Mouse (Mus musculus) embryo, embryonic 9.5 days (tissue): ENCODE data around the gene Adamts9.

ENCODE experiments used
- DNase-seq: peaks from one replicate; pipeline ENCODE4 v3.0.0-alpha.2; 2017; ENCODE audit errors: extremely low spot score

The Adamts9 gene

DNA sequence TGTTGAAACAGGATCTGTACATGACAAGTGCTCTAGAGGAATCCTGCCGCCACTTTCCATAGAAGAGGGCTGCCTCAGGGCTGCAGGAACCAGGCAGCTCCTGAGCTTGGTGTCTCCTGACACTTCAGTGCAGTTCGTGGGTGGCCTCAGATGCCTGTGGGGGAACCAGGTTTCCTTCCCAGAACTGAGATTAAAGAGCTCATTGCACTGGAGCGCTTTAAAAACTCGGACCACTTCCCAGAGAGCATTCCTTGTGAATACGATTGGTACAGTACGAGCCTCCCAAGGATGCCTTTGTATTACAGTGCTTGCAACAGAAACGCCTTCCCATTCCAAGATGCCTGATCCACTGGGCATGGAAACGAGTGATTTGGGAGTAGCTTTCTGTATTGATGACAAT lies 18.8 kb downstream of the Adamts9 start:
- no peak for DNase-seq

DNA sequence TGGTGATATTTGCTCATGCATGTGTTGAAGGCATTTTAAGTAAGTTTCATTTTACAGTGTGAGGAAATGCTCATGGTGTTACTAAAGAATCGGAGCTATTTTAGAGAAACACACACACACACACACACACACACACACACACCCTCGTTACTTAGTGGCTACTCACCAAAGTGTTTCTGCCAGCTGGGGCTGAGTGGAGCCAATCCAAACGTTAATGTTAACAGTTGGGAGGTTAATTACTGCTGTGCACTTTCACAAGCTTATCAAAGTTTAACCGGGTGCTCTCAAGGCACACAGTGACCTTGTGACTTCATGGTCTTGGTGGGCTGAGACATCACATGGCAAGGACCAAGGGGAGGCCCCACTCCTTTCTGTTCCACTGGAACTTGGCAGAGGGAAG lies 21.4 kb downstream of the Adamts9 start:
- no peak for DNase-seq

GRCm38 (mm10) chr6:92920938-92921689 lies 22.2 kb downstream of the Adamts9 start:
- no peak for DNase-seq

DNA sequence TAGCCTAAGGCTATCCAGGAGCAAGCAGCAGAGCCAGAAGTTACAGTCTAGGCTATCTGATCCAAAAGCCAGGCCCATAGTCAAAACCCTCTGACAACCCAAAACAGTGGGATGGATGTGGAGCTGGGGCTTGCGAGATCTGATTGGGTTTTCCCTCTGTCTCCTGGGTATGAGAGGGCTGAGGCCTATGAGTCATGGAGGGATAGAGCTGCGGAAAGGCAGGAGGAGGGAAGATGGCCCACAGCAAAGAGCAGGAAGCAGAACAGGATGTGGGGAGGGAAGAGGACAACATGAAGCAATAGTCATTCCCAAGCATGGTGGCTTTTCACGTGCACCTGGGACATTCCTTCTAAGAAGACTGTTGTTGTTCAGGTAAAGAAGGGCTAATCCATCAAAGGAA lies 32.7 kb downstream of the Adamts9 start:
- DNase-seq: no peak

DNA sequence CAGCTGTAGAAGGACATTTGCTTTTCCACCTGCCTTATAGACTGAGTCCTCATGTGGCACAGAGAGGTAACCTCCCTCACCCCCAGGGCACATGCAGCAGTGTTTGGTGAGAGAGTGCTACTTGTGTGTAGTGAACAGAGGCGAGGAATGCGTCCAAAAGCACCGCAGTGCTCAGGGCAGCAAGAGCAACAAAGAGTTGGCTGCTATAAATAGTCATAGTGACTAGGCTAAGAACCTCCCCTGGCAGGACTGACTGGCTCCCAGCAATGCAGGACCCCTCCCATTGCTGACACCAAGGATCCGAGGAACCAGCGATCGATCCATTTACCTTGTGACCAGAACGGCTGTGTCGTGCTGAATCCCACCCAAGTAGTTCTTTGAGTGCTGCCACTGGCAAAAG lies 33.9 kb downstream of the Adamts9 start:
- peak; percentile 18 for DNase-seq

- DNase-seq: peak; percentile 54
These were observed 37.4 kb downstream of the Adamts9 start for GRCm38 (mm10) chr6:92905922-92906321.

- no peak for DNase-seq
These were observed 38.8 kb downstream of the Adamts9 start for GRCm38 (mm10) chr6:92904491-92904890.

GRCm38 (mm10) chr6:92904037-92904436 lies 39.3 kb downstream of the Adamts9 start:
- DNase-seq: no peak

GRCm38 (mm10) chr6:92891535-92891934 lies 51.8 kb downstream of the Adamts9 start:
- no peak for DNase-seq

DNA sequence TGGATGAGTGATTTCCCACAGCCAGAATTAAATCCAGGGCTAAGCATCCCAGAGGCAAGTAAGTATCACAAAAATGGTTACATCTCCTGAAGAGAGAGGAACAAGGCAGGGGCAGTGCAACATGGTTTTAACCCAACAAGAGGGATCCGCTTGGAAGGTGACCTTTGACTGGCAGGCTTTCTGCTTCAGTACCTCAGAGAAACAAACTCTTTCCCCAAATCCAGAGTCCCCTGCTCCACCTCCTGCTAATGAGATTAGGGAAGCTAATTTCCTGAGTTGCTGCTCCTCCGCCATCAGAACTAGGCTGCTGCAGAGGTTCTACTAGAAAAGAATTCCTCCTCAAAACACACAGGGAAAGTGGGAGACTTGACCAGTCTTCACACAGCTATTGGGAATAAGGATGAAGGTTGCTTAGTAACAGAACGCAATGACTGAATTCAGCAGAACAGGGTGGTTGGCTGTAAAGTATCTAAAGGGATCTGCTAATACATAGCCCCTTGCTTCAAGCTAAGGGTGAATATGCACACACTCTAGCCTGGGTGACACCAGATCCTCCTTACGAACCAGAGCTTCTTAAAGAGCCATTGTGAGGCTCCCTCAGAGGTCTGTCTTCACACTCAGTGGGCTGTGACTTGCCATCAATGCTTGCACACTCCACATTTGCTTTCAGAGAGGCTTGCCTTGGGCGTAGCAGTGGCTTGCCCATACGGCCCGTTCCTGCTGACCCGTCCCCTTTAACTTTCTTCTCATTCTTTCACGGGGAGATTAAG lies 60.0 kb downstream of the Adamts9 start:
- DNase-seq: peak; percentile 28

- DNase-seq: no peak
These were observed 60.8 kb downstream of the Adamts9 start for GRCm38 (mm10) chr6:92882446-92882845.

DNA sequence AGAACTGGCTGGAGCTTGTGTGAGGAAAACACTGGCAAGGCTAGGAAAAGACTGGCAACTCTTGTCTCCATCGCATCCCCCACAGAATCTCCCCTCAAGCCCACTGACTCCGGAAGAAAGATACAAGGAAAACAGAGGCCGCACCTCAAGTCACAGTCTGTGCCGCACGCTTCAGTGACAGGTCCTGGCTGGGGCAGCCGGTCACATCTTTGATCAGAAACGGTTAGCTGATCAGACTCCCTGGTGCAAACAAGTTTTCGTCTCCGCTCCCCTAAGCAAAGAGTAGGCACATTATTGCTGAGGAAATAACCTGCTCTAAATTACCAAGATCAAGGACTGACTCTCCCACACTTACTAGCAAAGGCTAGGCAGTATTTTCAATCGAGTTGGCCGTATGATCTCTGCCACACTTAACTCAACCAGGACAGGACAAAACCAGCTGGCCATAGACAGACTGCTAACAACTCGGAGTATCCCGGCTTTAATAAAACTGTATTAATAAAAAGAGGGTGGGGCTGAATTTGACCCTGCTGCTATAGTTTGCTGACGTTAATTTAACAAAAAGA lies 63.5 kb downstream of the Adamts9 start:
- no peak for DNase-seq

DNA sequence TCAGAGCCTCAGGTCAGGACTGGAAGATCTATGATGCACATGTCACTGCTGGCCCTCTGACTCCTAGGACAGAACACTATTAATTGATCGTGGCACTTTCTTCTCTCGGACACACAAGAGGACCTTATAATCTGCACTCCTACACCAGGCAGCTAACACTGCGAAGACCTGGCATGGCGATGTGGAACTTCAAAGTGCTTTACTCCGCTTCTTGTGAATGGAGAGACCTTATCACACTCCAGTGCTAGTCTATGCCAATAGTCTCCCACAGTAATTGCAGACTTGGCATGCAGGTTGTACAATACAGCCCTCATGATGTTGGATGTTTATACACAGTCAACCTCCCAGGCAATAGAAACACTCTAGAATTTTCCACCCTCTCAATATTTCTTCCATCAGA lies 64.5 kb downstream of the Adamts9 start:
- DNase-seq: no peak

DNA sequence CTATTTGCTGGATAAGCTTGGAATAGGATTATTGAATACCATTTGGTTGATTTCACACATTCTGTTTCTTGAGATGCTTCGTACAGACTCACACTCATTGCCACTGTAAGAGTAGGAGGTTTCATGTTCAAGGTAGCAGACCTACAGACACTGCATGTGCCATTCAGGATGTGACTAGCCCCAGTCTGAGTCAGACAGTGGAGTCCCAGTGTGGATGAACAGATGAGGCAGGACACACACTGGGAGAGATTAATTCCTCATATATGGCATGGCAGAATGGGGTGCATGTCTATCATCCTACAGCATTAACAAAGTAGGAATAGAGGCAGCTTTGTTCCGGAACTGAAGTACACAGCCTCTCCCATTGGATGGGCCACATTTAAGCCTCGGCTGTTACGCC lies 66.1 kb downstream of the Adamts9 start:
- DNase-seq: no peak

DNA sequence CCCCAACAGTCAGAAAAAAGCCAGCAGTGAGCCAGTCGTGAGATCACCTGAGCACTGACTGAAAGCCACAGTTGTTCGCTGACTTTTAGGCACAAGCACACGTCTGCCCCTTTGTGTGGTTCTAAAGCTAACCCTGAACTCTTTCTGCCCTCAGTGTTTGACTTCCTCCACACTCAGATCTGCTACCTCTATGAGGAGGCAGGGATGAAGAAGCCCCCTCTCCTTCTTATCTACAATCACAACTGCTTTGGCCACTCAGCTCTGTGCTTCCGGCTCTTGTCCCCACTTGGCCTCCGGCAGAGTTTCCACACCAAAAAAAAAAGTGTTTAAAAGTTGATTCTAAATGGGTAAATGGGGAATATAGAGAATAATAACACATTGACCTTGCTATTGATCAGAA lies 67.2 kb downstream of the Adamts9 start:
- DNase-seq: no peak

GRCm38 (mm10) chr6:92875340-92875739 lies 68.0 kb downstream of the Adamts9 start:
- DNase-seq: no peak

GRCm38 (mm10) chr6:92874854-92875253 lies 68.4 kb downstream of the Adamts9 start:
- DNase-seq: no peak

DNA sequence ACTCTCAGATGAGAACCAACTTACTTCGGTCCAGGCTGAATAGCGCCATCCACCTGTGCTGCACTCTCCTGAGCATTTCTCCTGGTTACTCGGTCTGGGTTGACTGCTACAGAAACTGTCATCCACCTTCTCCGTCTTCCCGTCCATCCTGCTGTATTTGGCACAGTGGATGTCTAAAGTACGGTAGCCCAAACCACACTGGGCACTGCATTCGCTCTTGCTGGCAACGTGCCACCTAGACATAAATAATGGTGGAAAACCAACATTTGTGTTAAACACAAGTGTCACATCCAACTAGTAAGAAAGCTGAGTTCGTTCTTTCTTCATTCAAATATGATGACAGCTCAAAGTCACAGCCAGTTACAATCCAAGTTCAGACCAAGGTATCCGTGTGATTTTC lies 70.5 kb downstream of the Adamts9 start:
- no peak for DNase-seq

- DNase-seq: no peak
These were observed 71.5 kb downstream of the Adamts9 start for GRCm38 (mm10) chr6:92871813-92872212.

- DNase-seq: peak; percentile 33
These were observed 73.6 kb downstream of the Adamts9 start for GRCm38 (mm10) chr6:92869582-92870219.

GRCm38 (mm10) chr6:92869089-92869581 lies 74.2 kb downstream of the Adamts9 start, which contains the start of gene Gm15737:
Gene Gm15737 (plus strand): TSS chr6:92869357.
- DNase-seq: no peak

GRCm38 (mm10) chr6:92862599-92862998 lies 80.7 kb downstream of the Adamts9 start:
- DNase-seq: no peak
